Mouse (Mus musculus) bone marrow macrophage, adult 2 months (primary cell): ENCODE measurements around the gene Cdt1. TPM values are rescaled to one million over a fixed set of nuclear protein-coding genes. Genes with fewer than 3 reads are reported as not detected.
A peak's percentile ranks its signal among the peaks of the same experiment; 100 is the strongest.
"Not testable (repeated sequence)": the region's sequence is repeated elsewhere in the genome, so short reads cannot be mapped to it uniquely, and the experiment has no call there.

Source experiments
- H3K27ac ChIP-seq: 2 replicates; pipeline ENCODE4 v1.5.1; 2012; ENCODE audit warnings: low read depth, low read length; ENCODE audit not compliant: insufficient read depth
- H3K4me1 ChIP-seq: 2 replicates; pipeline ENCODE4 v1.6.1; 2012; ENCODE audit warnings: low read length; ENCODE audit not compliant: control insufficient read depth, insufficient read depth
- H3K4me3 ChIP-seq: 2 replicates; pipeline ENCODE4 v1.5.1; 2012; ENCODE audit warnings: mild to moderate bottlenecking, low read length, moderate library complexity; ENCODE audit not compliant: insufficient read depth
- CTCF ChIP-seq: IDR thresholded peaks from 2 replicates; pipeline ENCODE4 v1.5.1; 2012; ENCODE audit warnings: low read depth, mild to moderate bottlenecking, low read length, moderate library complexity
- POLR2A ChIP-seq: IDR thresholded peaks from 2 replicates; pipeline ENCODE4 v1.6.1; 2012; ENCODE audit warnings: mild to moderate bottlenecking, low read depth, low read length, borderline replicate concordance
- polyA plus RNA-seq: library from polyadenylated mRNA; stranded (reverse); fragments of >200 nt; gene quantifications from 2 replicates; pipeline ENCODE4 v1.2.4, GENCODE M21; 2012; ENCODE audit not compliant: missing spikeins, insufficient read depth, insufficient read length

The Cdt1 gene
- polyA plus RNA-seq, 1 experiment = 22.9 TPM

- no peak overlapping the region for H3K4me3 ChIP-seq
- TF ChIP-seq POLR2A = no peak
- no peak for TF ChIP-seq CTCF
- peak overlapping the region; percentile 83 for H3K27ac ChIP-seq
- peaks cover 51% of the 10 kb centered on the region for H3K4me1 ChIP-seq
These were observed 6.6 kb upstream of the Cdt1 start for GRCm38 (mm10) chr8:122561199-122561598.

GRCm38 (mm10) chr8:122564363-122565352 is 3.2 kb upstream of the Cdt1 start:
- Histone ChIP-seq H3K4me3 (peak overlapping the region; percentile 40), H3K4me1 (peaks cover 46% of the 10 kb centered on the region), H3K27ac (peak overlapping the region; percentile 91)

GRCm38 (mm10) chr8:122566766-122567165 is 1.0 kb upstream of the Cdt1 start:
- no peak for TF ChIP-seq POLR2A
- TF ChIP-seq CTCF = no peak
- H3K4me1 ChIP-seq = peaks cover 34% of the 10 kb centered on the region
- H3K27ac ChIP-seq = peak overlapping the region; percentile 91
- H3K4me3 ChIP-seq = peak overlapping the region; percentile 70

More at GRCm38 (mm10) chr8:122564363-122565352, 3.2 kb upstream of the Cdt1 start:
- TF ChIP-seq CTCF (no peak), POLR2A (no peak)

GRCm38 (mm10) chr8:122568109-122568504 is 292 bp downstream of the Cdt1 start:
- H3K27ac ChIP-seq = peak overlapping the region; percentile 91
- TF ChIP-seq POLR2A = no peak
- no peak for TF ChIP-seq CTCF
- peaks cover 32% of the 10 kb centered on the region for H3K4me1 ChIP-seq
- H3K4me3 ChIP-seq = peak overlapping the region; percentile 70

- Histone ChIP-seq H3K27ac (no peak overlapping the region), H3K4me3 (peak overlapping the region; percentile 70), H3K4me1 (peaks cover 32% of the 10 kb centered on the region)
- TF ChIP-seq CTCF (no peak), POLR2A (no peak)
These were observed 1.1 kb downstream of the Cdt1 start for GRCm38 (mm10) chr8:122568881-122569309.

- peak; percentile 28; the same call in 1 of the 2 replicates for TF ChIP-seq POLR2A
- TF ChIP-seq CTCF = no peak
- peaks cover 30% of the 10 kb centered on the region for H3K4me1 ChIP-seq
- peak overlapping the region; percentile 70 for H3K4me3 ChIP-seq
- H3K27ac ChIP-seq = no peak overlapping the region
These were observed 1.5 kb downstream of the Cdt1 start for GRCm38 (mm10) chr8:122569329-122569728.

GRCm38 (mm10) chr8:122569996-122570395 is 2.2 kb downstream of the Cdt1 start:
- TF ChIP-seq POLR2A = no peak
- Histone ChIP-seq H3K27ac (no peak overlapping the region), H3K4me1 (peaks cover 30% of the 10 kb centered on the region), H3K4me3 (no peak overlapping the region)

GRCm38 (mm10) chr8:122571153-122571552 is 3.3 kb downstream of the Cdt1 start:
- peaks cover 21% of the 10 kb centered on the region for H3K4me1 ChIP-seq
- no peak overlapping the region for H3K4me3 ChIP-seq
- TF ChIP-seq CTCF (no peak), POLR2A (no peak)
- H3K27ac ChIP-seq = no peak overlapping the region

GRCm38 (mm10) chr8:122571750-122572267 is 4.0 kb downstream of the Cdt1 start:
- TF ChIP-seq POLR2A = no peak
- Histone ChIP-seq H3K4me3 (no peak overlapping the region), H3K27ac (no peak overlapping the region), H3K4me1 (peaks cover 15% of the 10 kb centered on the region)

GRCm38 (mm10) chr8:122572751-122573150 is 4.9 kb downstream of the Cdt1 start:
- Histone ChIP-seq H3K4me1 (peaks cover 18% of the 10 kb centered on the region), H3K27ac (no peak overlapping the region), H3K4me3 (no peak overlapping the region)
- no peak for TF ChIP-seq POLR2A
- TF ChIP-seq CTCF = no peak

- H3K27ac ChIP-seq, H3K4me3 ChIP-seq: not testable (repeated sequence)
- peaks cover 18% of the 10 kb centered on the region for H3K4me1 ChIP-seq
These were observed 5.4 kb downstream of the Cdt1 start for GRCm38 (mm10) chr8:122573176-122573575.
